Mouse (Mus musculus) neural tube, embryonic 12.5 days (tissue): ENCODE data around the gene Car14. TPM values are rescaled to one million over a fixed set of nuclear protein-coding genes. Genes with fewer than 3 reads are reported as not detected.
"Not testable (repeated sequence)": the region's sequence is repeated elsewhere in the genome, so short reads cannot be mapped to it uniquely, and the experiment has no call there.

Experiments
- ATAC-seq: fragments of 200-750 bp; cut with Nextera tagmentation; 2 replicates; pipeline ENCODE4 v1.8.0; 2017; ENCODE audit warnings: low read depth, mild to moderate bottlenecking, moderate TSS enrichment, moderate library complexity; ENCODE audit not compliant: low FRiP score
- H3K27ac ChIP-seq: fragments of 300-500 bp; sonication (generic); 2 replicates; pipeline ENCODE4 v1.5.1; 2016
- H3K27me3 ChIP-seq: fragments of 300-500 bp; sonication (generic); replicated peaks from 2 replicates; pipeline ENCODE4 v1.6.1; 2016; ENCODE audit warnings: mild to moderate bottlenecking
- H3K36me3 ChIP-seq: fragments of 300-500 bp; sonication (generic); 2 replicates; pipeline ENCODE4 v1.6.1; 2016; ENCODE audit warnings: mild to moderate bottlenecking
- H3K4me1 ChIP-seq: fragments of 300-500 bp; sonication (generic); 2 replicates; pipeline ENCODE4 v1.6.1; 2016
- H3K4me2 ChIP-seq: fragments of 300-500 bp; sonication (generic); replicated peaks from 2 replicates; pipeline ENCODE4 v1.6.1; 2016; ENCODE audit warnings: mild to moderate bottlenecking
- H3K4me3 ChIP-seq: fragments of 300-500 bp; sonication (generic); 2 replicates; pipeline ENCODE4 v1.5.1; 2016
- H3K9ac ChIP-seq: fragments of 300-500 bp; sonication (generic); 2 replicates; pipeline ENCODE4 v1.6.1; 2016; ENCODE audit warnings: mild to moderate bottlenecking
- H3K9me3 ChIP-seq: fragments of 300-500 bp; sonication (generic); 2 replicates; pipeline ENCODE4 v1.6.1; 2016; ENCODE audit warnings: mild to moderate bottlenecking
- WGBS: fragments of 180-500 bp; shearing (Covaris S2); methylation state at CpG from one replicate; pipeline ENCODE4 v1.1.7; 2016; 5-methylcytosine and 5-hydroxymethylcytosine counted together
- polyA plus RNA-seq: library from polyadenylated mRNA; unstranded; fragments of >200 nt; fragmentation: Nextera tagmentation; extraction: Ambion mirVana; gene quantifications from 2 replicates; pipeline ENCODE4 v1.2.1, GENCODE M21; 2016

The Car14 gene
- polyA plus RNA-seq, 1 experiment from 2014 or later: 8.6 TPM

GRCm38 (mm10) chr3:95860323-95860722, 44.2 kb downstream of the Car14 start:
- Histone ChIP-seq H3K4me3 (no peak overlapping the region), H3K36me3 (peaks cover 16% of the 10 kb centered on the region), H3K9me3 (no peaks in the 10 kb centered on the region), H3K27ac (no peak overlapping the region), H3K4me2 (no peak overlapping the region), H3K9ac (no peak overlapping the region), H3K27me3 (no peaks in the 10 kb centered on the region), H3K4me1 (no peaks in the 10 kb centered on the region)
- no peak for ATAC-seq
- WGBS: 91% methylated on average over 3 of the region's 3 CpGs

- not testable (repeated sequence) for ATAC-seq, H3K4me3 ChIP-seq, H3K9me3 ChIP-seq, H3K9ac ChIP-seq, H3K4me1 ChIP-seq, H3K36me3 ChIP-seq, H3K27ac ChIP-seq, H3K4me2 ChIP-seq, H3K27me3 ChIP-seq
- WGBS: 80% methylated on average over 3 of the region's 3 CpGs
Observed at GRCm38 (mm10) chr3:95858278-95858677, 46.2 kb downstream of the Car14 start.

- not testable (repeated sequence) for H3K9me3 ChIP-seq, H3K27me3 ChIP-seq, H3K9ac ChIP-seq, H3K4me3 ChIP-seq, H3K27ac ChIP-seq, ATAC-seq, H3K4me1 ChIP-seq, H3K4me2 ChIP-seq
- peaks cover 13% of the 10 kb centered on the region for H3K36me3 ChIP-seq
- 91% methylated on average over 1 of the region's 1 CpGs for WGBS
Observed at GRCm38 (mm10) chr3:95857050-95857449, 47.4 kb downstream of the Car14 start.

GRCm38 (mm10) chr3:95856115-95856514, 48.4 kb downstream of the Car14 start:
- WGBS: 31% methylated on average over 7 of the region's 7 CpGs
- peak; percentile 19; the same call in 1 of the 2 replicates for ATAC-seq

GRCm38 (mm10) chr3:95855502-95856089, 48.9 kb downstream of the Car14 start, which contains the start of gene Prpf3:
Gene Prpf3, minus strand, starts transcription at chr3:95855885.
- peak within 1 kb of the TSS; percentile 88 for H3K4me2 ChIP-seq
- no peaks in the 10 kb centered on the region for H3K9me3 ChIP-seq
- under 1% methylated on average over 56 of the region's 56 CpGs for WGBS

More at GRCm38 (mm10) chr3:95856115-95856514, 48.4 kb downstream of the Car14 start:
- Histone ChIP-seq H3K4me2 (peak overlapping the region; percentile 88), H3K9me3 (no peaks in the 10 kb centered on the region), H3K4me1 (peaks cover 7% of the 10 kb centered on the region), H3K27ac (0 out of 2 replicates have a peak overlapping the region, but pooled peaks have one; percentile 3), H3K9ac (peak overlapping the region; percentile 79), H3K36me3 (peaks cover 21% of the 10 kb centered on the region), H3K4me3 (peak overlapping the region; percentile 85), H3K27me3 (no peaks in the 10 kb centered on the region)

GRCm38 (mm10) chr3:95851317-95851716, 53.2 kb downstream of the Car14 start:
- no peak overlapping the region for H3K27ac ChIP-seq
- H3K9me3 ChIP-seq: no peaks in the 10 kb centered on the region
- no peak overlapping the region for H3K4me2 ChIP-seq
- no peaks in the 10 kb centered on the region for H3K27me3 ChIP-seq
- H3K4me1 ChIP-seq: peaks cover 7% of the 10 kb centered on the region
- peaks cover 67% of the 10 kb centered on the region for H3K36me3 ChIP-seq
- WGBS: 95% methylated on average over 8 of the region's 8 CpGs
- ATAC-seq: no peak
- H3K4me3 ChIP-seq: no peak overlapping the region
- no peak overlapping the region for H3K9ac ChIP-seq

More at GRCm38 (mm10) chr3:95855502-95856089, 48.9 kb downstream of the Car14 start, which contains the start of gene Prpf3:
- H3K27ac ChIP-seq: 0 out of 2 replicates have a peak within 1 kb of the TSS, but pooled peaks have one; percentile 22
- H3K4me3 ChIP-seq: peak within 1 kb of the TSS; percentile 85
- H3K9ac ChIP-seq: peak within 1 kb of the TSS; percentile 79
- peaks cover 7% of the 10 kb centered on the region for H3K4me1 ChIP-seq
- peaks cover 26% of the 10 kb centered on the region for H3K36me3 ChIP-seq
- no peaks in the 10 kb centered on the region for H3K27me3 ChIP-seq
- peak; percentile 98 for ATAC-seq

- 89% methylated on average over 4 of the region's 4 CpGs for WGBS
- no peak overlapping the region for H3K27ac ChIP-seq
Observed at GRCm38 (mm10) chr3:95850611-95851010, 53.9 kb downstream of the Car14 start.

More at GRCm38 (mm10) chr3:95850611-95851010, 53.9 kb downstream of the Car14 start:
- Histone ChIP-seq H3K36me3 (peaks cover 73% of the 10 kb centered on the region), H3K4me1 (peaks cover 7% of the 10 kb centered on the region), H3K9ac (no peak overlapping the region), H3K4me3 (no peak overlapping the region), H3K4me2 (no peak overlapping the region), H3K9me3 (no peaks in the 10 kb centered on the region), H3K27me3 (no peaks in the 10 kb centered on the region)
- no peak for ATAC-seq

Other genes starting within 250 kb of the Car14 start
- 87.0 and 91.1 TPM in 2 replicates for gene Mcl1, start 245.9 kb downstream of the Car14 start, polyA plus RNA-seq
- gene Adamtsl4, start 216.8 kb downstream of the Car14 start, polyA plus RNA-seq: 0.96 and 1.3 TPM in 2 replicates
- 18.8 and 19.8 TPM in 2 replicates for gene Ecm1, start 165.1 kb downstream of the Car14 start, polyA plus RNA-seq
- 43.6 and 47.4 TPM in 2 replicates for gene Tars2, start 144.5 kb downstream of the Car14 start, polyA plus RNA-seq
- 25.4 and 26.2 TPM in 2 replicates for gene Rprd2, start 85.8 kb downstream of the Car14 start, polyA plus RNA-seq
- gene Prpf3, start 48.8 kb downstream of the Car14 start, polyA plus RNA-seq: 49.5 and 50.8 TPM in 2 replicates
- 345 and 349 TPM in 2 replicates for gene Mrps21, start 33.2 kb downstream of the Car14 start, polyA plus RNA-seq
- gene Ciart, start 22.4 kb downstream of the Car14 start, polyA plus RNA-seq: 4.7 and 4.8 TPM in 2 replicates
- gene BC028528, start 12.7 kb downstream of the Car14 start, polyA plus RNA-seq: 13.1 and 13.5 TPM in 2 replicates
- 26.9 and 36.5 TPM in 2 replicates for gene Aph1a, start 10.7 kb downstream of the Car14 start, polyA plus RNA-seq
- 277 and 278 TPM in 2 replicates for gene Anp32e, start 24.6 kb upstream of the Car14 start, polyA plus RNA-seq
- 90.0 and 91.9 TPM in 2 replicates for gene Plekho1, start 91.3 kb upstream of the Car14 start, polyA plus RNA-seq
- gene Vps45, start 153.8 kb upstream of the Car14 start, polyA plus RNA-seq: 48.3 TPM in 2 replicates
- 11.6 and 16.2 TPM in 2 replicates for gene Otud7b, start 199.8 kb upstream of the Car14 start, polyA plus RNA-seq